Mouse (Mus musculus): Measurements from ENCODE around the gene Cinp. TPM values are rescaled to one million over a fixed set of nuclear protein-coding genes. Genes with fewer than 3 reads are reported as not detected.

Gene Cinp
- 74.0 and 74.8 TPM in 2 replicates for polyA plus RNA-seq (2012; rRNA removed)
- 73.4 and 77.6 TPM in 2 replicates for polyA plus RNA-seq (2014; fragmentation: Nextera tagmentation; extraction: Ambion mirVana)

- peak within 1 kb of the TSS; percentile 75 for H3K9ac ChIP-seq (ENCODE audit: low read depth, low read length, severe bottlenecking)
- under 1% methylated on average over 52 of the region's 74 CpGs for WGBS
- peak within 1 kb of the TSS; percentile 79 for H3K4me3 ChIP-seq (replicated peaks; ENCODE audit: low read length)
- peak; percentile 73; the same call in 1 of the 2 replicates for TF ChIP-seq POLR2A (IDR thresholded peaks at IDR 0.05; ENCODE audit: borderline replicate concordance, extremely low read depth, insufficient read depth, insufficient read length)
- H3K4me2 ChIP-seq (replicated peaks; ENCODE audit: low read depth, low read length, severe bottlenecking), result peak within 1 kb of the TSS; percentile 91
- peak within 1 kb of the TSS; percentile 76 for H3K27ac ChIP-seq (replicated peaks; ENCODE audit: low read depth, low read length)
- no peaks in the 10 kb centered on the region for H3K27me3 ChIP-seq (ENCODE audit: control insufficient read depth, insufficient read depth, low read length)
- H3K9me3 ChIP-seq (ENCODE audit: control insufficient read depth, low read length), result no peaks in the 10 kb centered on the region
- no peaks in the 10 kb centered on the region for H3K36me3 ChIP-seq (ENCODE audit: control insufficient read depth, insufficient read depth, low read length)
- peaks cover 11% of the 10 kb centered on the region for H3K4me1 ChIP-seq (ENCODE audit: control insufficient read depth, insufficient read depth, low read length)
- DNase-seq (ENCODE audit: low spot score) (peak; percentile 99), ATAC-seq (ENCODE audit: low FRiP score, low read depth) (peak; percentile 100)
Measured at GRCm38 (mm10) chr12:110889036-110890020, at the start of gene Cinp, which contains the start of gene Tecpr2. Gene Cinp, minus strand, starts transcription at chr12:110889145. Gene Tecpr2, plus strand, starts transcription at chr12:110889264.

GRCm38 (mm10) chr12:110937496-110937895 lies 48.6 kb upstream of the Cinp start:
- WGBS, result 87% methylated on average over 5 of the region's 5 CpGs
- no peaks in the 10 kb centered on the region for H3K9me3 ChIP-seq (ENCODE audit: control insufficient read depth, low read length)
- no peak overlapping the region for H3K4me3 ChIP-seq (replicated peaks; ENCODE audit: low read length)
- DNase-seq (ENCODE audit: low spot score) (no peak), ATAC-seq (ENCODE audit: low FRiP score, low read depth) (no peak)
- no peaks in the 10 kb centered on the region for H3K27me3 ChIP-seq (ENCODE audit: control insufficient read depth, insufficient read depth, low read length)
- no peak for TF ChIP-seq POLR2A (IDR thresholded peaks at IDR 0.05; ENCODE audit: borderline replicate concordance, extremely low read depth, insufficient read depth, insufficient read length)
- H3K4me1 ChIP-seq (ENCODE audit: control insufficient read depth, insufficient read depth, low read length), result no peaks in the 10 kb centered on the region
- no peak overlapping the region for H3K27ac ChIP-seq (replicated peaks; ENCODE audit: low read depth, low read length)
- H3K9ac ChIP-seq (ENCODE audit: low read depth, low read length, severe bottlenecking), result no peak overlapping the region
- H3K4me2 ChIP-seq (replicated peaks; ENCODE audit: low read depth, low read length, severe bottlenecking), result no peak overlapping the region
- peaks cover 48% of the 10 kb centered on the region for H3K36me3 ChIP-seq (ENCODE audit: control insufficient read depth, insufficient read depth, low read length)

- no peak overlapping the region for H3K9ac ChIP-seq (ENCODE audit: low read depth, low read length, severe bottlenecking)
- TF ChIP-seq POLR2A (IDR thresholded peaks at IDR 0.05; ENCODE audit: borderline replicate concordance, extremely low read depth, insufficient read depth, insufficient read length), result no peak
- WGBS, result 59% methylated on average over 9 of the region's 9 CpGs
- ATAC-seq (ENCODE audit: low FRiP score, low read depth) (peak; percentile 87), DNase-seq (ENCODE audit: low spot score) (peak; percentile 83)
- no peaks in the 10 kb centered on the region for H3K4me1 ChIP-seq (ENCODE audit: control insufficient read depth, insufficient read depth, low read length)
- H3K9me3 ChIP-seq (ENCODE audit: control insufficient read depth, low read length), result no peaks in the 10 kb centered on the region
- H3K27ac ChIP-seq (replicated peaks; ENCODE audit: low read depth, low read length), result no peak overlapping the region
- no peak overlapping the region for H3K4me3 ChIP-seq (replicated peaks; ENCODE audit: low read length)
- H3K4me2 ChIP-seq (replicated peaks; ENCODE audit: low read depth, low read length, severe bottlenecking), result no peak overlapping the region
- no peaks in the 10 kb centered on the region for H3K27me3 ChIP-seq (ENCODE audit: control insufficient read depth, insufficient read depth, low read length)
- peaks cover 51% of the 10 kb centered on the region for H3K36me3 ChIP-seq (ENCODE audit: control insufficient read depth, insufficient read depth, low read length)
Measured at GRCm38 (mm10) chr12:110935983-110936620, 47.2 kb upstream of the Cinp start.

- Histone ChIP-seq H3K9me3 (ENCODE audit: control insufficient read depth, low read length) (no peaks in the 10 kb centered on the region), H3K4me2 (replicated peaks; ENCODE audit: low read depth, low read length, severe bottlenecking) (no peak overlapping the region), H3K4me1 (ENCODE audit: control insufficient read depth, insufficient read depth, low read length) (no peaks in the 10 kb centered on the region), H3K9ac (ENCODE audit: low read depth, low read length, severe bottlenecking) (no peak overlapping the region), H3K4me3 (replicated peaks; ENCODE audit: low read length) (no peak overlapping the region), H3K36me3 (ENCODE audit: control insufficient read depth, insufficient read depth, low read length) (peaks cover 42% of the 10 kb centered on the region), H3K27me3 (ENCODE audit: control insufficient read depth, insufficient read depth, low read length) (no peaks in the 10 kb centered on the region), H3K27ac (replicated peaks; ENCODE audit: low read depth, low read length) (no peak overlapping the region)
- DNase-seq (ENCODE audit: low spot score), result no peak
- no peak for TF ChIP-seq POLR2A (IDR thresholded peaks at IDR 0.05; ENCODE audit: borderline replicate concordance, extremely low read depth, insufficient read depth, insufficient read length)
- WGBS, result 75% methylated on average over 5 of the region's 5 CpGs
- ATAC-seq (ENCODE audit: low FRiP score, low read depth), result no peak
Measured at GRCm38 (mm10) chr12:110932820-110933219, 43.9 kb upstream of the Cinp start.

GRCm38 (mm10) chr12:110921572-110921971 lies 32.6 kb upstream of the Cinp start:
- H3K27ac ChIP-seq (replicated peaks; ENCODE audit: low read depth, low read length), result no peak overlapping the region
- no peak for DNase-seq (ENCODE audit: low spot score)
- peaks cover 23% of the 10 kb centered on the region for H3K36me3 ChIP-seq (ENCODE audit: control insufficient read depth, insufficient read depth, low read length)
- no peak for ATAC-seq (ENCODE audit: low FRiP score, low read depth)
- no peaks in the 10 kb centered on the region for H3K9me3 ChIP-seq (ENCODE audit: control insufficient read depth, low read length)
- H3K27me3 ChIP-seq (ENCODE audit: control insufficient read depth, insufficient read depth, low read length), result no peaks in the 10 kb centered on the region
- no peaks in the 10 kb centered on the region for H3K4me1 ChIP-seq (ENCODE audit: control insufficient read depth, insufficient read depth, low read length)
- no peak overlapping the region for H3K9ac ChIP-seq (ENCODE audit: low read depth, low read length, severe bottlenecking)
- WGBS, result 81% methylated on average over 5 of the region's 5 CpGs
- TF ChIP-seq POLR2A (IDR thresholded peaks at IDR 0.05; ENCODE audit: borderline replicate concordance, extremely low read depth, insufficient read depth, insufficient read length), result no peak
- H3K4me2 ChIP-seq (replicated peaks; ENCODE audit: low read depth, low read length, severe bottlenecking), result no peak overlapping the region
- H3K4me3 ChIP-seq (replicated peaks; ENCODE audit: low read length), result no peak overlapping the region

Data from limb, embryonic 14.5 days (tissue).